Mouse (Mus musculus) Patski (cell line): ENCODE data around the gene Gnptg. TPM values are rescaled to one million over a fixed set of nuclear protein-coding genes. Genes with fewer than 3 reads are reported as not detected.
"Not testable (repeated sequence)": the region's sequence is repeated elsewhere in the genome, so short reads cannot be mapped to it uniquely, and the experiment has no call there.

Experiments
- ATAC-seq: fragments of 100-300 bp; one replicate; pipeline ENCODE4 v1.8.0; 2021
- CTCF ChIA-PET: fragments of 350-600 bp; sonication (Branson Sonifier 250); formaldehyde crosslinking; loops from one replicate; lab custom pipeline; 2022; ENCODE audit warnings: inconsistent platforms; lab: Charles Lee
- POLR2A ChIA-PET: fragments of 350-600 bp; sonication (Branson Sonifier 250); formaldehyde crosslinking; loops from one replicate; lab custom pipeline; 2022; ENCODE audit warnings: antibody characterized with exemption, inconsistent platforms; lab: Charles Lee
- DNase-seq: peaks from one replicate; pipeline ENCODE4 v3.0.0-alpha.2; 2011; ENCODE audit warnings: low read depth, low spot score
- H3K27me3 ChIP-seq: fragments of 371-371 bp; one replicate; pipeline ENCODE4 v1.5.1; 2021
- CTCF ChIP-seq: fragments of 100-300 bp; IDR thresholded peaks from one replicate; pipeline ENCODE4 v1.5.1; 2021
- in situ Hi-C: fragments of 300-500 bp; cut with MboI; formaldehyde crosslinking; loops from 3 replicates; pipeline ENCODE4 v1.11.1; 2018; ENCODE audit warnings: low pct_unique_long_range_greater_than_20kb, mixed read lengths
- polyA plus RNA-seq: library from polyadenylated mRNA; unstranded; gene quantifications from one replicate; pipeline ENCODE4 v1.2.3, GENCODE M21; 2021

Gnptg gene
- polyA plus RNA-seq, 1 experiment from 2014 or later: 43.1 TPM

GRCm38 (mm10) chr17:25248033-25248750 lies 8.3 kb upstream of the Gnptg start:
- ChIA-PET POLR2A (interaction anchor here (0.6 to 2.7 kb wide), 4 partner anchors 11 to 66 kb away, joined by 3 to 11 read pairs (median 5); partner anchors contain the start of gene Ube2i), CTCF (interaction anchor here (0.9 to 1.3 kb wide), 2 partner anchors 8 to 24 kb away, joined by 3 to 5 read pairs; partner anchors contain the start of genes Gnptg and Tsr3)
- TF ChIP-seq CTCF: no peak
- no peaks in the 10 kb centered on the region for H3K27me3 ChIP-seq
- ATAC-seq (no peak), DNase-seq (no peak)
- in situ Hi-C loops: no loop called here

- in situ Hi-C loops: no loop called here
- POLR2A ChIA-PET: interaction anchor here (1.2 kb wide), 1 partner anchor 10 kb away, joined by 3 read pairs; no protein-coding TSS in a partner anchor
Measured at GRCm38 (mm10) chr17:25244239-25244638, 4.3 kb upstream of the Gnptg start.

GRCm38 (mm10) chr17:25243131-25243780 lies 3.3 kb upstream of the Gnptg start:
- ChIA-PET CTCF (no interaction called here), POLR2A (interaction anchor here (1.2 kb wide), 1 partner anchor 11 kb away, joined by 3 read pairs; no protein-coding TSS in a partner anchor)
- H3K27me3 ChIP-seq: no peaks in the 10 kb centered on the region
- TF ChIP-seq CTCF: no peak
- DNase-seq (no peak), ATAC-seq (no peak)
- in situ Hi-C loops: no loop called here

More at GRCm38 (mm10) chr17:25244239-25244638, 4.3 kb upstream of the Gnptg start:
- TF ChIP-seq CTCF: no peak
- no peak for ATAC-seq
- no peak for DNase-seq
- no peaks in the 10 kb centered on the region for H3K27me3 ChIP-seq
- CTCF ChIA-PET: no interaction called here

- ChIA-PET CTCF (interaction anchor here (1.2 kb wide), 1 partner anchor 50 kb away, joined by 3 read pairs; no protein-coding TSS in a partner anchor), POLR2A (interaction anchor here (1.3 kb wide), 1 partner anchor 37 kb away, joined by 3 read pairs; no protein-coding TSS in a partner anchor)
- no peak for TF ChIP-seq CTCF
- ATAC-seq (no peak), DNase-seq (no peak)
- in situ Hi-C loops: no loop called here
- H3K27me3 ChIP-seq: no peaks in the 10 kb centered on the region
Measured at GRCm38 (mm10) chr17:25235635-25236034, 4.3 kb downstream of the Gnptg start.

GRCm38 (mm10) chr17:25231621-25232020 lies 8.3 kb downstream of the Gnptg start:
- POLR2A ChIA-PET: interaction anchor here (0.9 kb wide), 1 partner anchor 15 kb away, joined by 3 read pairs; no protein-coding TSS in a partner anchor
- ATAC-seq, CTCF ChIA-PET, H3K27me3 ChIP-seq, in situ Hi-C loops, DNase-seq: not testable (repeated sequence)

- in situ Hi-C loops: no loop called here
- no peaks in the 10 kb centered on the region for H3K27me3 ChIP-seq
- ChIA-PET POLR2A (no interaction called here), CTCF (no interaction called here)
- DNase-seq (no peak), ATAC-seq (no peak)
- no peak for TF ChIP-seq CTCF
Measured at GRCm38 (mm10) chr17:25230700-25231099, 9.2 kb downstream of the Gnptg start.

- in situ Hi-C loops, ATAC-seq, DNase-seq, POLR2A ChIA-PET, H3K27me3 ChIP-seq, CTCF ChIA-PET: not testable (repeated sequence)
Measured at GRCm38 (mm10) chr17:25230014-25230655, 9.8 kb downstream of the Gnptg start.

GRCm38 (mm10) chr17:25227991-25228390 lies 11.9 kb downstream of the Gnptg start:
- no peaks in the 10 kb centered on the region for H3K27me3 ChIP-seq
- CTCF ChIA-PET: no interaction called here
- no peak for TF ChIP-seq CTCF
- in situ Hi-C loops: no loop called here
- POLR2A ChIA-PET: no interaction called here
- DNase-seq (no peak), ATAC-seq (no peak)

- ChIA-PET POLR2A (no interaction called here), CTCF (interaction anchor here (1.4 kb wide), 1 partner anchor 46 kb away, joined by 3 read pairs; no protein-coding TSS in a partner anchor)
- no peak for TF ChIP-seq CTCF
- ATAC-seq: no peak
- in situ Hi-C loops: no loop called here
- H3K27me3 ChIP-seq: no peaks in the 10 kb centered on the region
- DNase-seq: no peak
Measured at GRCm38 (mm10) chr17:25225659-25226058, 14.3 kb downstream of the Gnptg start.

GRCm38 (mm10) chr17:25224586-25225222 lies 15.2 kb downstream of the Gnptg start:
- ChIA-PET POLR2A (interaction anchor here (0.8 kb wide), 1 partner anchor 48 kb away, joined by 3 read pairs; no protein-coding TSS in a partner anchor), CTCF (interaction anchor here (1.4 kb wide), 1 partner anchor 47 kb away, joined by 3 read pairs; no protein-coding TSS in a partner anchor)
- ATAC-seq (no peak), DNase-seq (no peak)
- no peaks in the 10 kb centered on the region for H3K27me3 ChIP-seq
- in situ Hi-C loops: no loop called here
- no peak for TF ChIP-seq CTCF
